Mouse (Mus musculus) forebrain, postnatal 0 days (tissue): ENCODE results near the gene Etfb. TPM values are rescaled to one million over a fixed set of nuclear protein-coding genes. Genes with fewer than 3 reads are reported as not detected.

Experiments used
- ATAC-seq: fragments of 200-750 bp; cut with Nextera tagmentation; 2 replicates; pipeline ENCODE4 v1.8.0; 2017; ENCODE audit warnings: mild to moderate bottlenecking, moderate library complexity
- DNase-seq: peaks from one replicate; pipeline ENCODE4 v3.0.0-alpha.2; 2015
- H3K27ac ChIP-seq: fragments of 300-500 bp; sonication (generic); 2 replicates; pipeline ENCODE4 v1.5.1; 2014; ENCODE audit warnings: low read depth, mild to moderate bottlenecking, antibody characterized with exemption, low read length, moderate library complexity, mixed read lengths
- H3K27me3 ChIP-seq: fragments of 300-500 bp; sonication (generic); 2 replicates; pipeline ENCODE4 v1.6.1; 2014; ENCODE audit warnings: mild to moderate bottlenecking, low read length, mixed read lengths; ENCODE audit not compliant: insufficient read depth
- H3K36me3 ChIP-seq: fragments of 300-500 bp; sonication (generic); 2 replicates; pipeline ENCODE4 v1.6.1; 2014; ENCODE audit warnings: mild to moderate bottlenecking, moderate library complexity; ENCODE audit not compliant: insufficient read depth
- H3K4me1 ChIP-seq: fragments of 300-500 bp; sonication (generic); 2 replicates; pipeline ENCODE4 v1.6.1; 2014; ENCODE audit warnings: antibody characterized with exemption; ENCODE audit not compliant: insufficient read depth
- H3K4me2 ChIP-seq: fragments of 300-500 bp; sonication (generic); 2 replicates; pipeline ENCODE4 v1.6.1; 2014; ENCODE audit warnings: low read depth, mild to moderate bottlenecking, moderate library complexity
- H3K4me3 ChIP-seq: fragments of 300-500 bp; sonication (generic); 2 replicates; pipeline ENCODE4 v1.5.1; 2014; ENCODE audit warnings: low read depth, low read length, mixed read lengths
- H3K9ac ChIP-seq: fragments of 300-500 bp; sonication (generic); 2 replicates; pipeline ENCODE4 v1.6.1; 2014; ENCODE audit warnings: mild to moderate bottlenecking
- H3K9me3 ChIP-seq: fragments of 300-500 bp; sonication (generic); 2 replicates; pipeline ENCODE4 v1.6.1; 2016; ENCODE audit warnings: low read length
- CTCF ChIP-seq: sonication (generic); IDR thresholded peaks from 2 replicates; pipeline ENCODE4 v1.5.1; 2016; ENCODE audit warnings: antibody characterized with exemption, control low read depth, low read depth
- WGBS: fragments of 180-500 bp; shearing (Covaris S2); extraction: QIAGEN DNeasy Blood & Tissue Kit; methylation state at CpG from one replicate; pipeline ENCODE4 v1.1.7; 2014; 5-methylcytosine and 5-hydroxymethylcytosine counted together
- polyA plus RNA-seq: library from polyadenylated mRNA; unstranded; fragments of >200 nt; fragmentation: Nextera tagmentation; extraction: Ambion mirVana; gene quantifications from 2 replicates; pipeline ENCODE4 v1.2.1, GENCODE M21; 2015
- total RNA-seq: library from RNA; depleted of rRNA; stranded (reverse); fragments of >200 nt; gene quantifications from 2 replicates; pipeline ENCODE4 v1.2.3, GENCODE M21; 2014

Gene Etfb
- total and polyA plus RNA-seq, 2 experiments from 2014 or later: 38.2 to 101 TPM

GRCm38 (mm10) chr7:43447801-43448200 lies 3.9 kb downstream of the Etfb start:
- Histone ChIP-seq H3K4me3 (no peak overlapping the region), H3K4me2 (no peak overlapping the region), H3K9ac (no peak overlapping the region), H3K36me3 (0 out of 2 replicates have a peak, but pooled peaks cover 3% of the 10 kb centered on the region), H3K27me3 (no peaks in the 10 kb centered on the region), H3K4me1 (peaks cover 6% of the 10 kb centered on the region), H3K27ac (no peak overlapping the region), H3K9me3 (no peaks in the 10 kb centered on the region)
- WGBS: 76% methylated on average over 4 of the region's 4 CpGs
- no peak for TF ChIP-seq CTCF
- DNase-seq (no peak), ATAC-seq (no peak)

GRCm38 (mm10) chr7:43448246-43448645 lies 4.4 kb downstream of the Etfb start:
- Histone ChIP-seq H3K27me3 (no peaks in the 10 kb centered on the region), H3K4me3 (no peak overlapping the region), H3K9me3 (no peaks in the 10 kb centered on the region), H3K4me2 (no peak overlapping the region), H3K36me3 (0 out of 2 replicates have a peak, but pooled peaks cover 7% of the 10 kb centered on the region), H3K27ac (no peak overlapping the region), H3K4me1 (peaks cover 6% of the 10 kb centered on the region), H3K9ac (no peak overlapping the region)
- no peak for DNase-seq
- no peak for TF ChIP-seq CTCF
- ATAC-seq: no peak
- 98% methylated on average over 3 of the region's 3 CpGs for WGBS

GRCm38 (mm10) chr7:43449811-43450210 lies 5.9 kb downstream of the Etfb start:
- Histone ChIP-seq H3K9ac (no peak overlapping the region), H3K4me3 (no peak overlapping the region), H3K4me2 (no peak overlapping the region), H3K27ac (no peak overlapping the region), H3K27me3 (no peaks in the 10 kb centered on the region), H3K4me1 (no peaks in the 10 kb centered on the region), H3K36me3 (peaks cover 11% of the 10 kb centered on the region; the same call in 1 of the 2 replicates), H3K9me3 (no peaks in the 10 kb centered on the region)
- no peak for DNase-seq
- TF ChIP-seq CTCF: no peak
- no peak for ATAC-seq
- WGBS: 99% methylated on average over 2 of the region's 2 CpGs

- no peak overlapping the region for H3K27ac ChIP-seq
- H3K36me3 ChIP-seq: peaks cover 22% of the 10 kb centered on the region
- no peak for TF ChIP-seq CTCF
- no peak overlapping the region for H3K9ac ChIP-seq
- no peak overlapping the region for H3K4me2 ChIP-seq
- no peaks in the 10 kb centered on the region for H3K27me3 ChIP-seq
- H3K4me1 ChIP-seq: no peaks in the 10 kb centered on the region
- DNase-seq: no peak
- 94% methylated on average over 11 of the region's 11 CpGs for WGBS
- no peak overlapping the region for H3K4me3 ChIP-seq
- no peaks in the 10 kb centered on the region for H3K9me3 ChIP-seq
- ATAC-seq: no peak
Observed at GRCm38 (mm10) chr7:43451726-43452125, 7.8 kb downstream of the Etfb start.

DNA sequence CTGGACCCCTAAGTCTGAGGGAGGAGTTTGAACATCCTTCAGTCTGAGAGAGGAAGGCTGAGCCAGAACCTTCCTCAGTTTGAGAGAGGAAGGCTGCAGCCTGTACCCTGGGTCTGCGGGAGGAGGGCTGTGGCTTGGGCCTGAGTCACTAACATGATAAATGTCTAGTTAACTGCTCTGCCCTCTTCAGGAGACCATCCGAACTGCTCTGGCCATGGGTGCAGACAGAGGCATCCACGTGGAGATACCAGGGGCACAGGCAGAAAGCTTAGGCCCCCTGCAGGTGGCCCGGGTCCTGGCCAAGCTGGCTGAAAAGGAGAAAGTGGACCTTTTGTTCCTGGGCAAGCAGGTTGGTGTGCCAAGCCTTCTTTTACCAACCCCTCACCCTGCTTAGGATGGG lies 8.7 kb downstream of the Etfb start:
- TF ChIP-seq CTCF: no peak; the same call in 1 of the 2 replicates
- Histone ChIP-seq H3K36me3 (peaks cover 26% of the 10 kb centered on the region), H3K4me3 (no peak overlapping the region), H3K9ac (no peak overlapping the region), H3K9me3 (no peaks in the 10 kb centered on the region), H3K4me1 (no peaks in the 10 kb centered on the region), H3K27ac (no peak overlapping the region), H3K4me2 (no peak overlapping the region), H3K27me3 (no peaks in the 10 kb centered on the region)
- DNase-seq (no peak), ATAC-seq (no peak)
- 44% methylated on average over 4 of the region's 4 CpGs for WGBS

- ATAC-seq (no peak), DNase-seq (no peak)
- no peaks in the 10 kb centered on the region for H3K4me1 ChIP-seq
- H3K4me3 ChIP-seq: no peak overlapping the region
- no peaks in the 10 kb centered on the region for H3K9me3 ChIP-seq
- no peak overlapping the region for H3K4me2 ChIP-seq
- H3K27me3 ChIP-seq: no peaks in the 10 kb centered on the region
- peaks cover 26% of the 10 kb centered on the region for H3K36me3 ChIP-seq
- no peak overlapping the region for H3K9ac ChIP-seq
- whole genome bisulfite sequencing: 87% methylated on average over 14 of the region's 14 CpGs
- TF ChIP-seq CTCF: no peak
- H3K27ac ChIP-seq: no peak overlapping the region
Observed at GRCm38 (mm10) chr7:43453599-43454355, 9.9 kb downstream of the Etfb start.

GRCm38 (mm10) chr7:43454371-43454770 lies 10.5 kb downstream of the Etfb start:
- no peak for TF ChIP-seq CTCF
- ATAC-seq (no peak), DNase-seq (no peak)
- Histone ChIP-seq H3K36me3 (peaks cover 26% of the 10 kb centered on the region), H3K27ac (no peak overlapping the region), H3K4me3 (no peak overlapping the region), H3K27me3 (no peaks in the 10 kb centered on the region), H3K9ac (no peak overlapping the region), H3K4me2 (no peak overlapping the region), H3K9me3 (no peaks in the 10 kb centered on the region), H3K4me1 (no peaks in the 10 kb centered on the region)
- WGBS: 91% methylated on average over 6 of the region's 6 CpGs
